Mouse (Mus musculus) CD4-positive, CD25-positive, alpha-beta regulatory T cell, adult 2 months (primary cell): ENCODE results near the gene Ephx4.
"Not testable (repeated sequence)": the region's sequence is repeated elsewhere in the genome, so short reads cannot be mapped to it uniquely, and the experiment has no call there.

Experiments
- DNase-seq: peaks from one replicate; pipeline ENCODE4 v3.0.0-alpha.2; 2012; ENCODE audit warnings: low read depth, low spot score

The Ephx4 gene

GRCm38 (mm10) chr5:107402436-107402835, at the start of gene Ephx4:
Gene Ephx4, plus strand, starts transcription at chr5:107402736.
- DNase-seq = peak; percentile 15

GRCm38 (mm10) chr5:107353981-107354380, 48.6 kb upstream of the Ephx4 start:
- peak; percentile 43 for DNase-seq

- peak; percentile 18 for DNase-seq
Measured at GRCm38 (mm10) chr5:107355801-107356200, 46.7 kb upstream of the Ephx4 start.

- DNase-seq = no peak
Measured at GRCm38 (mm10) chr5:107357723-107358122, 44.8 kb upstream of the Ephx4 start.

GRCm38 (mm10) chr5:107359395-107360053, 43.0 kb upstream of the Ephx4 start:
- DNase-seq = peak; percentile 94

- no peak for DNase-seq
Measured at GRCm38 (mm10) chr5:107360054-107360730, 42.3 kb upstream of the Ephx4 start.

- no peak for DNase-seq
Measured at GRCm38 (mm10) chr5:107370040-107370439, 32.5 kb upstream of the Ephx4 start.

GRCm38 (mm10) chr5:107371335-107371734, 31.2 kb upstream of the Ephx4 start:
- DNase-seq = no peak

- no peak for DNase-seq
Measured at GRCm38 (mm10) chr5:107373256-107373655, 29.3 kb upstream of the Ephx4 start.

GRCm38 (mm10) chr5:107386448-107386847, 16.1 kb upstream of the Ephx4 start:
- DNase-seq = not testable (repeated sequence)

- no peak for DNase-seq
Measured at GRCm38 (mm10) chr5:107387788-107388187, 14.7 kb upstream of the Ephx4 start.

GRCm38 (mm10) chr5:107389373-107389772, 13.2 kb upstream of the Ephx4 start:
- no peak for DNase-seq

- no peak for DNase-seq
Measured at GRCm38 (mm10) chr5:107394437-107394836, 8.1 kb upstream of the Ephx4 start.

GRCm38 (mm10) chr5:107403011-107403946, 743 bp downstream of the Ephx4 start:
- DNase-seq = peak; percentile 51

GRCm38 (mm10) chr5:107403947-107404684, 1.6 kb downstream of the Ephx4 start:
- DNase-seq = peak; percentile 7

- no peak for DNase-seq
Measured at GRCm38 (mm10) chr5:107405361-107405760, 2.8 kb downstream of the Ephx4 start.

- DNase-seq = no peak
Measured at GRCm38 (mm10) chr5:107410305-107410704, 7.8 kb downstream of the Ephx4 start.

- DNase-seq = no peak
Measured at GRCm38 (mm10) chr5:107411326-107411725, 8.8 kb downstream of the Ephx4 start.

GRCm38 (mm10) chr5:107412285-107412684, 9.7 kb downstream of the Ephx4 start:
- DNase-seq = no peak

GRCm38 (mm10) chr5:107415098-107415497, 12.6 kb downstream of the Ephx4 start:
- DNase-seq = no peak

- DNase-seq = no peak
Measured at GRCm38 (mm10) chr5:107421676-107422075, 19.1 kb downstream of the Ephx4 start.
